Mouse (Mus musculus) layer of hippocampus, postnatal 14 days (tissue): Measurements from ENCODE around the gene Hdac7. TPM values are rescaled to one million over a fixed set of nuclear protein-coding genes. Genes with fewer than 3 reads are reported as not detected.
A peak's percentile ranks its signal among the peaks of the same experiment; 100 is the strongest.

ENCODE experiments used
- DNase-seq, 2 experiments: peaks; one replicate each; pipeline ENCODE4 v3.0.0; 2021 to 2022; ENCODE audit warnings: low spot score in 2 of 2, mixed read lengths in 1 of 2
- total RNA-seq, 2 experiments: library from RNA; stranded (reverse); gene quantifications; 2 replicates each; pipeline ENCODE4 v1.2.3; 2021

Gene Hdac7
- total RNA-seq, 2 experiments from 2014 or later, result 24.9 to 25.0 TPM

GRCm38 (mm10) chr15:97860353-97860752, 16.1 kb upstream of the Hdac7 start:
- no peak for DNase-seq

- DNase-seq, result no peak
Observed at GRCm38 (mm10) chr15:97858431-97858830, 14.1 kb upstream of the Hdac7 start.

- DNase-seq, result no peak
Observed at GRCm38 (mm10) chr15:97854551-97854950, 10.2 kb upstream of the Hdac7 start.

- DNase-seq, result no peak
Observed at GRCm38 (mm10) chr15:97854059-97854458, 9.8 kb upstream of the Hdac7 start.

GRCm38 (mm10) chr15:97852291-97852690, 8.0 kb upstream of the Hdac7 start:
- no peak for DNase-seq

- DNase-seq, result no peak
Observed at GRCm38 (mm10) chr15:97851011-97851410, 6.7 kb upstream of the Hdac7 start.

GRCm38 (mm10) chr15:97850441-97850840, 6.1 kb upstream of the Hdac7 start:
- DNase-seq, result no peak

GRCm38 (mm10) chr15:97849116-97849911, 5.0 kb upstream of the Hdac7 start:
- DNase-seq, result peak; percentile 92 to 95

- DNase-seq, result no peak
Observed at GRCm38 (mm10) chr15:97847866-97848265, 3.6 kb upstream of the Hdac7 start.

GRCm38 (mm10) chr15:97847285-97847684, 3.0 kb upstream of the Hdac7 start:
- no peak for DNase-seq

GRCm38 (mm10) chr15:97846121-97846882, 2.0 kb upstream of the Hdac7 start:
- DNase-seq, result no peak

GRCm38 (mm10) chr15:97843247-97843651, 1.1 kb downstream of the Hdac7 start:
- no peak for DNase-seq

GRCm38 (mm10) chr15:97842058-97842457, 2.2 kb downstream of the Hdac7 start:
- DNase-seq, result no peak

- DNase-seq, result no peak
Observed at GRCm38 (mm10) chr15:97841383-97841782, 2.9 kb downstream of the Hdac7 start.

GRCm38 (mm10) chr15:97840781-97841180, 3.5 kb downstream of the Hdac7 start:
- DNase-seq, result no peak

GRCm38 (mm10) chr15:97839991-97840455, 4.3 kb downstream of the Hdac7 start:
- no peak for DNase-seq

- no peak for DNase-seq
Observed at GRCm38 (mm10) chr15:97839473-97839872, 4.8 kb downstream of the Hdac7 start.

- no peak for DNase-seq
Observed at GRCm38 (mm10) chr15:97839012-97839411, 5.3 kb downstream of the Hdac7 start.

- no peak for DNase-seq
Observed at GRCm38 (mm10) chr15:97838395-97838794, 5.9 kb downstream of the Hdac7 start.

GRCm38 (mm10) chr15:97837491-97838061, 6.7 kb downstream of the Hdac7 start:
- no peak for DNase-seq

GRCm38 (mm10) chr15:97836894-97837247, 7.4 kb downstream of the Hdac7 start:
- DNase-seq, result no peak
